Mouse (Mus musculus) megakaryocyte progenitor cell, adult 5-6 weeks (primary cell): ENCODE results near the gene Eif4g3. TPM values are rescaled to one million over a fixed set of nuclear protein-coding genes. Genes with fewer than 3 reads are reported as not detected.
A peak's percentile ranks its signal among the peaks of the same experiment; 100 is the strongest.

ENCODE experiments used
- ATAC-seq: replicated peaks from 2 replicates; pipeline ENCODE4 v1.8.0; 2016; ENCODE audit warnings: mild to moderate bottlenecking, moderate TSS enrichment, inconsistent platforms; ENCODE audit not compliant: poor library complexity
- total RNA-seq, 2 experiments: library from RNA; stranded (forward) in 1 of 2; stranded (reverse) in 1 of 2; fragments of 157-497, 149-512 nt in 1 of 2; fragments of 200-1000 nt in 1 of 2; gene quantifications; 2 replicates each; pipeline versions ENCODE4 v1.2.3 to v1.2.4; 2015 to 2017

The Eif4g3 gene
- total RNA-seq, 2 experiments from 2014 or later, result 36.9 to 60.4 TPM

DNA sequence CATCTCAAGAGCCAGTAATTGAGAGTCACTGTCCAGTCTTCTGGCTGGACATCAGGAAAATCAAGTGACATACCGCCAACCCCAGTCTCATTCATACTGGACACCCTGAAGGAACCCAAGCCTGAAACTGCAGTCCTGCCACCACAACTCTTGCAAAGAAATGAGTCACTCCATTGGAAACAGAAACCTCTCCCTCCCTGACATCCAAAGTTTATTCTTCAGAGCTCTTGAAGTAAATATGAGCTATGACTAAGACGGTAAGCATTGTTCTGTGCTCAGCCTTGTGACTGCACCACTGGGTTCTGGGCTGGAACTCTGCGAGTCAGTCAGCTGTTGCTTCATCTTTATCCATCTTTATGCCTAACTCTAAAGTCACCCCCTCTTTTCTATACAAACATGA lies 221.0 kb downstream of the Eif4g3 start:
- no peak for ATAC-seq

DNA sequence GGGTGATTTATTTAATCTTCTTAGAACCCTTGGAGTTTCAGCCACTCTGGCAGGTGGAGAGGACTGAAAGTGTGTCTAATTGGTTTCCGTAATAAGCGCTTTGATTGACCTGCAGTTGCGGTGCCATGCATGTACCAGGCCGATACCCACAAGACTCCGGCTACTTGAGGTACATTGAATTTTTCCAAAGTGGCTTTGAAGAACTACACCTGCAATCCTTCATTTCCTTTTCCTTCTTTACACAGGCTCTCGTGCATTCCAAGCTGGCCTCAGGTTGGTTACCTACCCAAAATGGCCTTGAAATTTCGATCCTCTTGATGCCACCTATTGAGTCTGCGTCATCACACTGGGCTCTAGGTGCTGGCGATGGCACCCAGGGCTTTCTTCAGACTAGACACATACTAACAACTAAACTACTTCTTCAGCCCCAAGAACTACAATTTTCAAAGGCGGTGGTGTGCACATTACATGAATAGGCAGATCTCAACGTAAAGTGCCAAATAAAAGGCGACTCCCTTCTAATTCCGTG lies 222.9 kb downstream of the Eif4g3 start:
- no peak for ATAC-seq

DNA sequence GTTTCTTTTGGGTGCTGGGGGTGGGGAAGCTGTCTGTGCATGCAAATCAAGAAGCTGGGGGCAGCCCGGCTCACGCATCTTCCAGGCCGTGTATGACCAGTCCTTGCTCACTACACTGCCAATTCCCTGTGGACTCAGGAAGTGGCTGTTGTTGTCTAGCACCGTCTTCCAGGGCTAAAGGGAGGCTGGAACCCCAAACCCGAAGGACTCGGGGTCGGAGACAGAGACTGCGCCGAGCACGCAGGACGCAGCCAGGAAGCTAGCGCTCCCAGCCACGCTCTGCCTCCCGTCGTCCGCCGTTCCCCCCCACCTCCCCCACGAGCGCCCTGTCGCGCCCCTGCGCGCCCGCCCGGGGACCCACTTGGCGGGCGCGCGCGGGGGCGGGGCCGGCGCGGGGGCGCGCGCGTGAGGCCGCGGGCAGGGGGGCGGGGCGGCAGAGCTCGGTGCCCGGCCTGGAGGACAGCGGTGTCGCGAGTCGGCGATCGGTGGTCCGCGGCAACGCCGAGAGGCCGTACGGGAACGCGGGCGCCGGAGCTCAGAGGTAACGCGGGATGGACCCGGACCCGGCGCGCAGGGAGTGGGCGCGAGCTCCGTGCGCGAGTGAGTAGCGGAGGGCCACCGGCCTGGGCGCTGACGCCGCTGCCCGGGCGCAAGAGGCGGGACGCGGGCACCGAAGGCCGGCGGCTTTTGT lies 223.5 kb downstream of the Eif4g3 start, which contains the start of gene Hp1bp3:
Hp1bp3 (plus strand) TSS at position 97 of the 691 bp plus-strand sequence.
- peak; percentile 57 for ATAC-seq

DNA sequence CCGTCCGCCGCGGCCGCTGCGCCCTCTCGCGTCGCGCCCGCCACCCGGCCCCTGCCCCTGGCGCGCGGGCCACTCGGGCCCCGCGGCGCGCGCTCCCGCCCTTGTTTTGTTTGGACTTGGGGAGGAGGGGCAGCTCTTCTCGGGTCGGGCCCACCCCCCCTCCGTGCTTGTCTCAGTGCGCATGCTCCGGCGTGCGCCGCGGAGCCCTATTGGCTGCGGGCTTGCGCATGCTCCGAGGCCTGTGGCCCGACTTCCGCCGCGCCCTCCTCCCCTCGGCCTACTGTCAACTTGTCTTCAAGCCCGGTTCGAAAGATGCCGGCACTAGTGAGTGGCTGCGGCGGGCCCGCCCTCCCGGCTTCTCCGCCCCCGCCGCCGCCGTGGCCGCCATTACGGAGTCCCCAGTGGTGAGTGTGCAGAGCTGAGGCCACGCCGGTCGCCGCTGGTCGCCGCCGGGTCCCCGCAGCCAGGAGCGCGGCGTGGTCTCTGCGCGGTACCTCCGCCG lies 224.1 kb downstream of the Eif4g3 start:
- peak; percentile 75 for ATAC-seq

DNA sequence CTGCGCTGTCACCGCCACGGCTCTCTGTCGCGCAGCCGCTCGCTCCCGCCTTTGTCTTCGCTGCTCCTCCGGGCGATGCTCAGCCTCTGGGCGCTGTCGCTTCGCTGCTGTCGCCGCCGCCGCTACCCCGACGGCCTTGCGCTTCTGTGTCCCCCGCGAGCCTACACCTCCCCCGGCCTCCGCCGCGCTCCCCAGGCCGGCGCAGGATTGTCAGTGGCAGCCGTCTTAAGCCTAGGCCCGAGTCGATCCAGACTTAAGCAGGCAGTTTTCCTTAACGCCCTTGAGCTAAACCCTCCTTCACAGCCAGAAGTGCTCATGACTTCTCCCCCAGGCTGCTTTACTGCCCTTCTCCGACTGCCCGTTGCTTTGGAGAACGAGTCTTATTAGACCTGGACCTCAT lies 224.6 kb downstream of the Eif4g3 start:
- no peak for ATAC-seq

DNA sequence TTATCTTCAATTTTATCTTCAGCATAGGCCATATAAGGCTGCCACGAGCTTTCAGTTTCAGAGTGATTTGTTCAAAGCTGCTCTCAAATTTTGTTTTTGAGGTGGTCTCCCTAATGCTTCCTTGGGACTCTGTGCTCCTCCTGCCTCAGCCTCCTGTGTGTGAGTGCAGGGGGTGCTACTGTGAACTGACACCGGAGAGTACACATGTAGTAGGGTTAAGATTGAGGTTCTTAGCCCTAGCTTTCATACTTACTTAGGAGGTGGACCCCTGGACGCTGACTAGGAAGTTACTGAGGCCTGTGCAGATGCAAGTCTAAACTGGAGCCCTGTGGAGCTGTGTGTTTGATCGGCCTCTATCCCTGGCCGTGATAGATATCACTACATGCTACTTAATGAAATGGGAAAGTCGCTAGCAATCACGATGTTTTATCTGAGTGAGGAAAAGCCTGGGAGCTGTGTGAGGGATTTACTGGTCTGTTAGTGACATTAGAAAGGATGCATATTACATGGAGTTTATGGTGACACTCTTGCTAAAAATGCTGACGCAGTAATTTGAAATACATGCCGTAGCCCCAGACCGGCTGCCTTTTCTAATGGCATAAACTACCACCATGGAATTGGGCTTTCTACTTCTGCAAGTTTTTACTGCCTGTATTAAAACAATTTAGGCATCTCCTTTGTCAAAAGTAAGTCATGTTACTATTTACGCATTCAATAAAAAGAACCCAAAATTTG lies 225.3 kb downstream of the Eif4g3 start:
- ATAC-seq, result no peak

DNA sequence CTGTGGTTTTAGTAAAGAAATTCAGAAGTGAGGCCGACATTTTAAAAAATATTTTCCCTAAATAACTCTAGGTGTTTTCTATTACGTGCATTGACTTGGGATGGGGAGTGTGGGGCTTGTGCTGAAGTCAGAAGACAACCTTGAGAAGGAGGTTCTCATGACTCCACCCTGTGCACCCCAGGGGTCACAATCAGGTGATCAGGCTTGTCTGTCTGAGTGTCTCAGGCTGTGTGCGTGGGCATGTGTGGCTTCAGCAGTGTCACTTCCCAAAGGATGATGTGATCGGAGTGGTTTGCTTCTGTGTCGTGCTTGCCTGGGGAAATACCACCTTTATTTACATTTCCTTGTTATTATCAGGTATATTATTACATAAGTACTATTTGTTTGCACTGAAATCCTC lies 226.5 kb downstream of the Eif4g3 start:
- no peak for ATAC-seq

DNA sequence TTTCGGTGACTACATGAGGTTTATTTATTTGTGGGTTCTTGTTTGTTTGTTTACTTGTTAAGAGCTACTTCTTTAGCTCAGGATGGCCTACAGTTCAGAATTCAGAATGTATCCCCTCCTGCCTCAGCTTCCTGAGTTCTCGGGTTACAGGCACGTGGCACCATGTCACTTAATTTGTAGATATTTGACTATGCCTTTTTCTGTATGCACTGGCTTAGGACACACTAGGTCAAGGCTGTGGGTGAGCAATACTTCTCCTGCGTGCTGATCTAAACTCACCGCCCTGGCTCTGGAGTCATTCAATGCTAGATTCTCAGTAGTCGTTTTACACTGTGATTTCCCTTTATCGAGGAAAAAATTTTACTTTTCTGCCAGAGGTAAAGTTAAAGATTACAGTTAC lies 227.9 kb downstream of the Eif4g3 start:
- no peak for ATAC-seq

DNA sequence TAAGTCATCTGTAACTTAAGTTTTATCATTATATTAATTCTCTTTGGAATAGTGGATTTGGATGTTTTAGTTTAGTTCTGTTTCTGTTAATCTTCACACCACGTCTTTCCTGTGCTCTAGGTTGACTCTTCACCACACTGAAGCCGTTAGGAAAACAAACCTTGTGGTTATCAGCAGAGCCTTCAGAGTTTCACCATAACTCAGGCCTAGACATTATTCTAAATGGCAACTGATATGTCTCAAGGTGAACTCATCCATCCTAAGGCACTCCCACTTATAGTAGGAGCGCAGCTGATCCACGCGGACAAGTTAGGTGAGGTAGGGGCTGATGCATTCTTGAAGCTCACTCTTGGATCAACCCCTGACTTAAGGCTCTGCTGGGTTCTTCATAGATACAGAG lies 228.6 kb downstream of the Eif4g3 start:
- peak; percentile 27 for ATAC-seq

DNA sequence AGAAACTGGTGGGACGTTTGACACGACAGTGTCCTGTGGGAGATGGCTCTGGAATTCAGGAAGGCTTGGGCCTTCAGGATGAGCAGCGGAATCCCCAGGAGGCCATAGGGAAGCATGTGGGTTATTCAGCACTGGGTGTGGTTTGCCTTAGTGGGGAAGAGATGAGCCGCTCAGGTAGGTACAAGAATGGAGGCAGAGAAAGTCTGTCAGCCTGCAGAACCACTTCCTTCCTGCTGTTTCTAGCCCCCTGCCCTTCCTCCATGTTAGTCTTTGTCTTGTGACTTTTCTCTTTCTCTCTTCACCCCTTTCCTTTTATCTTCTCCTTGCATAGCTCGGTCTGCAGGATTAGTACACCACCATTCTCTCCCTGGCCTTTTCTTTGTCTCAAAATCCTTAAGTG lies 229.6 kb downstream of the Eif4g3 start:
- no peak for ATAC-seq

DNA sequence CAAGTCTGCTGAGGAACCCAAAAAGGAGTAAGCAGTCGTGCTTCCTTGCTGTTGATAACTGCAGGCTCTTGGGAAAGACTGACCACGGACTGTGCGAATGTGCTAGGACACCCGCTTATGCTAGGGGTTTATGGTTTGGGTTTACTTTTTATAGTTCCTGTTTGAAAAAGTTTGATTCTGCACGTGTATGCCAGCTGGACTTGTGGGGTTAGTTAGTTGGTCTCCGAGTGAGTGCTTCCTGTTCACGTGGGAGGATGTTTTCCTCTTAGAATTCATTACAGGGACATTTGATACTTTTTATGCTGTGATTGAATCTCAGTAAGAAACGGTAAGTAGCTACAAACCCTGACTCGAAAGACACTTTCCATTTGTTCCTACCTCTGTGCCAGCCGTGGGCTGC lies 230.8 kb downstream of the Eif4g3 start:
- peak; percentile 26 for ATAC-seq

DNA sequence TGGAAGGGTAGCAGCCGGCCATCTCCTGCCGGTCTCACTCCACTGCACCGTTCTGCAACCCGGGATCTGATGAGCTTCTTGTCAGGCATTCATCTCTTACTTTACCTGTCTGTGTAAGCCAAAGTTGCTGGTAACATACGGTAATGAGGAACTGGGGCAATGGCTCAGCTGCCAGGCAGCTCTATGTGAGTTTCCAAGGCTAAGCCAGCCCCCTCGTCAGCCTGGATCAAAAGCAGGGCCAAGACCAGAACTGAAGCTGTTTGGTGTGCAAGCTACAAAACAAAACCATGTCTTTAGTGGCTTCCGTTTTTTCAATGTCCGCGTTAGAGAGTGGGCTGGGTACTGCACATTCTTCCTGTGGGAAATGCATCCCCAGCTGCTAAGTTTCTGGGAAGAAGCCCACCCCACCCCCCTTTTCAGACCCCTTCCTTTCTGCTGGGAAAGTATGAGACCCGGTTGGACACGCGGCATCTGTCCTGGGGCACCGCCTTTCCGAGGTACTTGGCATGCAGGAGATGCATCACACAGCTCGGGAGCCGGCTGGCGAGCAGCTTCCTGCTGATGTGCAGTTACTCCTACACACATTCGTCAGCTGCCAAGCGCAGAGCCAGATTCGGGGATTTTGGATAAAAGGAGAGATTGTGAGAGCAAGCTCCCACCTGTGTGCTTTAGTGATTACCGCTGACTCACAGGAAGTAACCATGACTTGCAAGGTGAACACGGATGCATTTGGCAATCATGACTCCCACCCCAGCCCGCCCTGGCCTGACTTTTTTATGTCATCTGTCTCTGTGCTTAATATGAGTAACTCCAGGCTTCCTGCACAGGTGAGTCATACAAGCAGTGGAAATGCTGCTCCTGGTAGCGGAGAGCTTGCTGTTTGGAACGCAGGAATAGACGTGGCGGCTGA lies 254.2 kb downstream of the Eif4g3 start:
- ATAC-seq, result no peak

DNA sequence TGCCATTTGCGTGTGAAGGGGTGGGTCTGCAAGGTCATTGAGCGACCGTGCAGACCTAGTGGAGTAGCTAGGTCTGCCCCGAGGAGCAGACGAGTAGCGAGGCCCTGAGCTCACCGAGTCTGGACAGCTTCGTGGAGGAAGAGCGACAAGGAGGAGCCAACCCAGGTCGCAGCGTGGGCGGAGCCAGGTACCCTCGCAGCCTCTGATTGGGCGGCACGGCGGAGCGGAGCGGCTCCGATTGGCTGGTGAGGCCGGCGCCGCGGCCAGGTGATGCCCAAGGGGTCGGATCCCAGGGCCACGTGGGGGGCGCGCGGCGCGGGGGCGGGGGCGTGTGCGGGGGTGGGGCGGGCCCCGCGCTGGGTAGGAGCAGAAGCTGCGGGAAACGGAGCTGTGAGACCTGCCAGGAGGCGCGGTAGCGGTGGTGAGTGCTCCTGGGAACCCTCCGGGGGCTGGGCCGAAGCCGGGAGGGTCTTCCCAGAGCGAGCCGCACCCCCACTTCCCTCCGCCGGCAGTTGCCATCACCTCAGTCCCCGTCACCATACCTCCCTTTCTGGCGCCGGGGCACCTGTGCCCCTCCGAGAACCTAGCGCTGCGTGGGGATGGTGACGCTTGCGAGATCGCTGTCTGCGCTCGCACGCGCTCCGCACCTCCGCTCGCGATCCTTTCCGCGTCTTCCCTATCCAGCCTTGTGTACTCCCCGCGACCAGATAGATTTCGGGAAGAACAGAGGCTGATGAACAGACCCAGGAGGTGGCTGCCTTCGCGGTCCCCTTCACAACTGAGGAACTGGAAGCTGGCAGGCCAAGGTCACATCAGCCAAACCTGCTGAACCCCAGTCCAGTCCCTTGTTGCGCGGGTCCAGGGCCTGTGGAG lies 257.5 kb downstream of the Eif4g3 start, which contains the start of the genes Sh2d5 and Kif17:
Sh2d5 (plus strand) TSS at position 316 of the 873 bp plus-strand sequence.
Kif17 (plus strand) TSS at position 348 of the 873 bp plus-strand sequence.
- ATAC-seq, result peak; percentile 82

DNA sequence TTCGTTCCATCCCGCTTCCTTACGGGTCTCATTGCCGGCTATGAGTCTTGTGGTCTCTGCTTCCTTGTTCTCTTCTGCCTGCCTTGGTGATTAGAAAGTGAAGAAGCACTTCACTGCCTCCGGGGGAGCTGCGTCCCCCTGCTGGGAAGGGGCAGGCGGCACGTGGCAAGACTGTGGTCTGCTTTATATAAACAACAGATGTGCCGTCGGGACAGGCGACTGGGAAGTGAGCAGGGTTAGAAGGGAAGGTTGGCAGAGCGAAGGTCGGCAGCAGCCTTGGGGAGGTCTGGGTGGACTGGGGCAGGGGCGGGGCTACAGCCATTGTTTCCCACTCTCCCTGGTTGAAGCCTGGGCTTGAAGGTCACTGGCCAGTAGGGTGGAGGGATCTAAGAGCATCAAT lies 259.0 kb downstream of the Eif4g3 start:
- peak; percentile 57 for ATAC-seq

DNA sequence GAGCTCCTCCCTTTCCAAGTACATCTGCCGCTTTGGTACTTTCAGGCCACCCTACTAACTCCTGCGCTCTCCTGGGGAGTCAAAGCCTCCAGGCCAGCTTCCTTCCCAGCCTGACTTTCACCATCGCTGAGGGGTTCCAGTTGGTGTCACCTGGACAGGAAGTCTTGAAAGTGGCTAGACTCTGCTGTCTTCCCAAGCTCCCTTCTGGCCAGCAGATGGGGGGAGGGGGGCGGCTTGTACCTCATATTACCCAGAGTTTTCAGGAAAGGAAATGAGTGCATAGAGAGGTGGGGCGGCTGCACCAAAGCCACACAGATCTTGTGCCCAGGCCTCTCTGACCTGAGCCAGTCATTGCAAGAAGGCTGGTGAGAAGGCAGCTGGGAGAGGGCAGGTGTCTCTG lies 259.4 kb downstream of the Eif4g3 start:
- no peak for ATAC-seq

DNA sequence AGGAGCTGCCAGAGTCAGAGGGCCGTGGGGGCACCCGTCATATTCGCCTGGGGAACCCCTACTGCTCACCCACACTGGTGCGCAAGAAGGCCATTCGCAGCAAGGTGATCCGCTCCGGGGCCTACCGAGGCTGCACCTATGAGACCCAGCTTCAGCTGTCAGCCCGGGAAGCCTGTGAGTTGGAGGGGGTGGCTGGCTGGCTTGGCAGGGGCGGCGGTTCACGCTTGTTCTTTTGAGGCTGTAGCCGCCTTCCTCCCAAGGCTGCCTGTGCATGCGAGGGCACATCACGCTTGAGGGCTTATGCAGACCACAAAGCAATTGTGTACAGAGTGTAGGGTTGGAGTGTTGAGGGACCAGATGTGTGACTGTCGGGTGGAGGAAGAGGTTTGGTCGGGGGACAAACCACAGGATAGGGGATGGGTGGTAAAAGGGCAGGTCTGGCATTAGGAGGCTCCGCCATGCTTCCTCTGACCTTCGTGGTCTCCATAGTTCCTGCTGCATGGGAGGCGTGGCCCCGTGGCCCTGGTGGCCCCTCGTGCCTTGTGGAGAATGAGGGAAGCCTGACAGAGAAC lies 264.4 kb downstream of the Eif4g3 start:
- peak; percentile 58 for ATAC-seq
